Mouse (Mus musculus) right cerebral cortex, postnatal 4 days (tissue): ENCODE measurements around the gene Trabd2b.

Experiments
- DNase-seq: peaks from one replicate; pipeline ENCODE4 v3.0.0-alpha.2; 2022

Trabd2b gene

GRCm38 (mm10) chr4:114399821-114400220 is 6.7 kb upstream of the Trabd2b start:
- no peak for DNase-seq

- no peak for DNase-seq
Measured at GRCm38 (mm10) chr4:114401993-114402731, 4.4 kb upstream of the Trabd2b start.

GRCm38 (mm10) chr4:114405682-114406354 is 706 bp upstream of the Trabd2b start:
- DNase-seq = peak; percentile 75

GRCm38 (mm10) chr4:114407516-114407915 is 992 bp downstream of the Trabd2b start:
- DNase-seq = no peak

GRCm38 (mm10) chr4:114408298-114408697 is 1.8 kb downstream of the Trabd2b start:
- no peak for DNase-seq

GRCm38 (mm10) chr4:114408890-114409480 is 2.5 kb downstream of the Trabd2b start:
- DNase-seq = no peak

GRCm38 (mm10) chr4:114409511-114409910 is 3.0 kb downstream of the Trabd2b start:
- no peak for DNase-seq

GRCm38 (mm10) chr4:114410026-114410425 is 3.5 kb downstream of the Trabd2b start:
- DNase-seq = no peak

- no peak for DNase-seq
Measured at GRCm38 (mm10) chr4:114410443-114410842, 3.9 kb downstream of the Trabd2b start.

GRCm38 (mm10) chr4:114410958-114411661 is 4.6 kb downstream of the Trabd2b start:
- no peak for DNase-seq

- DNase-seq = no peak
Measured at GRCm38 (mm10) chr4:114411846-114412390, 5.4 kb downstream of the Trabd2b start.

- peak; percentile 22 for DNase-seq
Measured at GRCm38 (mm10) chr4:114415925-114416645, 9.6 kb downstream of the Trabd2b start.

GRCm38 (mm10) chr4:114420154-114420553 is 13.6 kb downstream of the Trabd2b start:
- no peak for DNase-seq

- DNase-seq = no peak
Measured at GRCm38 (mm10) chr4:114423084-114423483, 16.6 kb downstream of the Trabd2b start.

- no peak for DNase-seq
Measured at GRCm38 (mm10) chr4:114425808-114426207, 19.3 kb downstream of the Trabd2b start.

GRCm38 (mm10) chr4:114432742-114433141 is 26.2 kb downstream of the Trabd2b start:
- no peak for DNase-seq

GRCm38 (mm10) chr4:114433440-114433839 is 26.9 kb downstream of the Trabd2b start:
- DNase-seq = no peak

- no peak for DNase-seq
Measured at GRCm38 (mm10) chr4:114434766-114435165, 28.2 kb downstream of the Trabd2b start.

- no peak for DNase-seq
Measured at GRCm38 (mm10) chr4:114435381-114435780, 28.9 kb downstream of the Trabd2b start.

GRCm38 (mm10) chr4:114438764-114439163 is 32.2 kb downstream of the Trabd2b start:
- DNase-seq = no peak

- DNase-seq = no peak
Measured at GRCm38 (mm10) chr4:114442186-114442585, 35.7 kb downstream of the Trabd2b start.

GRCm38 (mm10) chr4:114442661-114443060 is 36.1 kb downstream of the Trabd2b start:
- no peak for DNase-seq
